ENCODE assay signal across 8 mouse cellular contexts in genomic region chr9:57764974-57765363, GRCm38 (mm10). TPM values are rescaled to one million over a fixed set of nuclear protein-coding genes. Genes with fewer than 3 reads are reported as not detected.
A peak's percentile ranks its signal among the peaks of the same experiment; 100 is the strongest.
DNase-seq lines count a peak whose midpoint lies in the region; ATAC-seq lines count a peak whose summit lies in the region.

No protein-coding gene starts in this region.

- no peaks in the 10 kb centered on the region for H3K9me3 ChIP-seq in intestine, embryonic 14.5 days (ENCODE audit: control insufficient read depth, low read length)

- no peaks in the 10 kb centered on the region for H3K27me3 ChIP-seq in intestine, embryonic 14.5 days (replicated peaks; ENCODE audit: control insufficient read depth, insufficient read depth, low read length)

- intact Hi-C loops in left cerebral cortex, postnatal 25 days (cut with DNase I), result loop anchor here (1.0 to 5.0 kb wide), 4 partner anchors 71 to 234 kb away; partner anchors contain the start of genes Arid3b and Sema7a

- WGBS in intestine, embryonic 14.5 days, result under 1% methylated on average over 44 of the region's 45 CpGs

- peak overlapping the region; percentile 98 for H3K27ac ChIP-seq in intestine, embryonic 14.5 days (ENCODE audit: low read depth)

- peak; percentile 92 for DNase-seq in adrenal gland, adult 8-10 months
- peak; percentile 97 for DNase-seq in embryo, embryonic 11 days
- DNase-seq in gastrocnemius, postnatal 25 days, result peak; percentile 97
- DNase-seq in intestine, embryonic 14.5 days (ENCODE audit: low spot score), result peak; percentile 97
- peak; percentile 92 to 94 for DNase-seq in left cerebral cortex, postnatal 25 days (ENCODE audit: low spot score in 2 of 2)
- DNase-seq in mesoderm, embryonic 11.5 days (ENCODE audit: low read depth, low spot score), result peak; percentile 93
- DNase-seq in right cerebral cortex, postnatal 25 days, result peak; percentile 96
- DNase-seq in urinary bladder, postnatal 36 days (ENCODE audit: low spot score in 2 of 2), result peak; percentile 91 to 95

- peaks cover 25% of the 10 kb centered on the region for H3K4me1 ChIP-seq in intestine, embryonic 14.5 days (replicated peaks; ENCODE audit: control insufficient read depth, insufficient read depth, low read length)

- H3K9ac ChIP-seq in intestine, embryonic 14.5 days (ENCODE audit: low read length), result peak overlapping the region; percentile 96

- H3K4me3 ChIP-seq in intestine, embryonic 14.5 days (ENCODE audit: low read depth, low read length), result peak overlapping the region; percentile 95

- peak overlapping the region; percentile 98 for H3K4me2 ChIP-seq in intestine, embryonic 14.5 days (ENCODE audit: low read length)

- peaks cover 19% of the 10 kb centered on the region for H3K36me3 ChIP-seq in intestine, embryonic 14.5 days (ENCODE audit: control insufficient read depth, insufficient read depth, low read length)

- peak; percentile 95 for ATAC-seq in intestine, embryonic 14.5 days (replicated peaks; ENCODE audit: low FRiP score, low TSS enrichment, low read depth)

RNA-seq across cellular contexts. Expression of gene Clk3, which starts 0.7 kb away (rescaled TPM):
- total RNA-seq in adrenal gland, adult 8-10 months (2022), result 10 to 100 TPM; 75.3 to 83.3 (median 78.5) TPM
- total RNA-seq in gastrocnemius, postnatal 25 days (2021), result 10 to 100 TPM; 28.7 to 31.3 TPM
- 64.2 and 69.6 TPM in 2 replicates for polyA plus RNA-seq in intestine, embryonic 14.5 days (2014; fragmentation: Nextera tagmentation; extraction: Ambion mirVana)
- 10 to 100 TPM; 75.3 to 76.6 TPM for total RNA-seq in left cerebral cortex, postnatal 25 days (2021)

RNA-seq across cellular contexts. Expression of gene Edc3, which starts 56.6 kb away (rescaled TPM):
- total RNA-seq in adrenal gland, adult 8-10 months (2022), result 10 to 100 TPM; 10.4 to 11.4 (median 10.8) TPM
- total RNA-seq in gastrocnemius, postnatal 25 days (2021), result 1 to 10 TPM; 4.9 to 6.0 TPM
- 25.1 and 25.7 TPM in 2 replicates for polyA plus RNA-seq in intestine, embryonic 14.5 days (2014; fragmentation: Nextera tagmentation; extraction: Ambion mirVana)
- 10 to 100 TPM; 12.9 to 13.5 TPM for total RNA-seq in left cerebral cortex, postnatal 25 days (2021)

Comparison
In these comparisons a context has a peak if more than half of its experiments do, and no peak if none do; other contexts are left out.
1. Peak in every context shown above with its lines: DNase-seq, ATAC-seq, H3K4me3 ChIP-seq and H3K27ac ChIP-seq.